Mouse (Mus musculus) lung, postnatal 0 days (tissue): ENCODE results near the gene Sobp. TPM values are rescaled to one million over a fixed set of nuclear protein-coding genes. Genes with fewer than 3 reads are reported as not detected.

Source experiments
- ATAC-seq: fragments of 200-750 bp; cut with Nextera tagmentation; 2 replicates; pipeline ENCODE4 v1.8.0; 2017; ENCODE audit warnings: moderate library complexity
- DNase-seq: peaks from one replicate; pipeline ENCODE4 v3.0.0-alpha.2; 2016; ENCODE audit warnings: low spot score
- H3K27ac ChIP-seq: fragments of 300-500 bp; sonication (generic); 2 replicates; pipeline ENCODE4 v1.5.1; 2014; ENCODE audit warnings: antibody characterized with exemption, mild to moderate bottlenecking, low read length, mixed read lengths
- H3K27me3 ChIP-seq: fragments of 300-500 bp; sonication (generic); replicated peaks from 2 replicates; pipeline ENCODE4 v1.6.1; 2014; ENCODE audit warnings: low read length, mixed read lengths; ENCODE audit not compliant: insufficient read depth
- H3K36me3 ChIP-seq: fragments of 300-500 bp; sonication (generic); 2 replicates; pipeline ENCODE4 v1.6.1; 2014; ENCODE audit warnings: low read length, mixed read lengths; ENCODE audit not compliant: insufficient read depth
- H3K4me1 ChIP-seq: fragments of 300-500 bp; sonication (generic); 2 replicates; pipeline ENCODE4 v1.6.1; 2014; ENCODE audit warnings: antibody characterized with exemption, low read depth, low read length, mixed read lengths; ENCODE audit not compliant: insufficient read depth
- H3K4me2 ChIP-seq: fragments of 300-500 bp; sonication (generic); replicated peaks from 2 replicates; pipeline ENCODE4 v1.6.1; 2014; ENCODE audit warnings: low read depth, mild to moderate bottlenecking, low read length, moderate library complexity, mixed read lengths
- H3K4me3 ChIP-seq: fragments of 300-500 bp; sonication (generic); 2 replicates; pipeline ENCODE4 v1.5.1; 2014; ENCODE audit warnings: low read depth, low read length
- H3K9ac ChIP-seq: fragments of 300-500 bp; sonication (generic); replicated peaks from 2 replicates; pipeline ENCODE4 v1.6.1; 2014; ENCODE audit warnings: low read depth, mild to moderate bottlenecking
- H3K9me3 ChIP-seq: fragments of 300-500 bp; sonication (generic); 2 replicates; pipeline ENCODE4 v1.6.1; 2016; ENCODE audit warnings: low read length, mixed read lengths
- CTCF ChIP-seq: IDR thresholded peaks from 2 replicates; pipeline ENCODE4 v1.5.1; 2016; ENCODE audit warnings: antibody characterized with exemption, mild to moderate bottlenecking
- EP300 ChIP-seq: IDR thresholded peaks from 2 replicates; pipeline ENCODE4 v1.6.1; 2016; ENCODE audit warnings: antibody characterized with exemption, mild to moderate bottlenecking, control low read depth
- WGBS: fragments of 180-500 bp; shearing (Covaris S2); extraction: QIAGEN DNeasy Blood & Tissue Kit; methylation state at CpG from one replicate; pipeline ENCODE4 v1.1.7; 2014; 5-methylcytosine and 5-hydroxymethylcytosine counted together
- polyA plus RNA-seq: library from polyadenylated mRNA; unstranded; fragments of >200 nt; fragmentation: Nextera tagmentation; extraction: Ambion mirVana; gene quantifications from 2 replicates; pipeline ENCODE4 v1.2.1, GENCODE M21; 2015

The Sobp gene
- polyA plus RNA-seq, 1 experiment from 2014 or later: 0.27 TPM

- Histone ChIP-seq H3K4me3 (no peak overlapping the region), H3K27me3 (no peaks in the 10 kb centered on the region), H3K4me2 (no peak overlapping the region), H3K4me1 (no peaks in the 10 kb centered on the region), H3K9ac (no peak overlapping the region), H3K27ac (no peak overlapping the region), H3K9me3 (no peaks in the 10 kb centered on the region), H3K36me3 (no peaks in the 10 kb centered on the region)
- 67% methylated on average over 6 of the region's 6 CpGs for WGBS
- ATAC-seq: no peak
- TF ChIP-seq CTCF (no peak), EP300 (no peak)
- DNase-seq: no peak
These were observed 50.9 kb downstream of the Sobp start for GRCm38 (mm10) chr10:43123422-43123821.

GRCm38 (mm10) chr10:43120688-43121450 lies 53.5 kb downstream of the Sobp start:
- H3K27me3 ChIP-seq: no peaks in the 10 kb centered on the region
- 25% methylated on average over 8 of the region's 8 CpGs for WGBS
- no peaks in the 10 kb centered on the region for H3K9me3 ChIP-seq
- no peak overlapping the region for H3K4me3 ChIP-seq
- no peak overlapping the region for H3K9ac ChIP-seq
- H3K27ac ChIP-seq: no peak overlapping the region
- TF ChIP-seq EP300: no peak
- TF ChIP-seq CTCF: no peak
- peak; percentile 22 for DNase-seq
- H3K4me2 ChIP-seq: no peak overlapping the region
- ATAC-seq: no peak
- no peaks in the 10 kb centered on the region for H3K4me1 ChIP-seq
- H3K36me3 ChIP-seq: no peaks in the 10 kb centered on the region

- no peak for DNase-seq
- Histone ChIP-seq H3K27ac (no peak overlapping the region), H3K4me2 (no peak overlapping the region), H3K4me1 (no peaks in the 10 kb centered on the region), H3K4me3 (no peak overlapping the region), H3K9me3 (no peaks in the 10 kb centered on the region), H3K36me3 (no peaks in the 10 kb centered on the region), H3K9ac (no peak overlapping the region), H3K27me3 (no peaks in the 10 kb centered on the region)
- no peak for TF ChIP-seq CTCF
- TF ChIP-seq EP300: no peak
- WGBS: 67% methylated on average over 3 of the region's 3 CpGs
- no peak for ATAC-seq
These were observed 58.0 kb downstream of the Sobp start for GRCm38 (mm10) chr10:43116083-43116927.

- WGBS: 59% methylated on average over 7 of the region's 7 CpGs
- peak; percentile 37 for ATAC-seq
- no peaks in the 10 kb centered on the region for H3K9me3 ChIP-seq
These were observed 62.0 kb downstream of the Sobp start for GRCm38 (mm10) chr10:43112296-43112695.

GRCm38 (mm10) chr10:43106616-43107015 lies 67.7 kb downstream of the Sobp start:
- H3K4me2 ChIP-seq: no peak overlapping the region
- TF ChIP-seq EP300 (no peak), CTCF (no peak)
- no peak overlapping the region for H3K27ac ChIP-seq
- DNase-seq: no peak
- 83% methylated on average over 8 of the region's 8 CpGs for WGBS
- ATAC-seq: no peak
- H3K4me1 ChIP-seq: no peaks in the 10 kb centered on the region
- H3K9me3 ChIP-seq: no peaks in the 10 kb centered on the region
- no peak overlapping the region for H3K4me3 ChIP-seq
- no peaks in the 10 kb centered on the region for H3K27me3 ChIP-seq
- H3K9ac ChIP-seq: no peak overlapping the region
- no peaks in the 10 kb centered on the region for H3K36me3 ChIP-seq

More at GRCm38 (mm10) chr10:43112296-43112695, 62.0 kb downstream of the Sobp start:
- Histone ChIP-seq H3K27me3 (no peaks in the 10 kb centered on the region), H3K4me2 (no peak overlapping the region), H3K9ac (no peak overlapping the region), H3K4me3 (no peak overlapping the region), H3K36me3 (no peaks in the 10 kb centered on the region), H3K4me1 (no peaks in the 10 kb centered on the region), H3K27ac (no peak overlapping the region)
- DNase-seq: peak; percentile 14
- TF ChIP-seq EP300 (no peak), CTCF (no peak)

GRCm38 (mm10) chr10:43106196-43106595 lies 68.1 kb downstream of the Sobp start:
- Histone ChIP-seq H3K4me3 (no peak overlapping the region), H3K27me3 (no peaks in the 10 kb centered on the region), H3K4me1 (no peaks in the 10 kb centered on the region), H3K9me3 (no peaks in the 10 kb centered on the region), H3K4me2 (no peak overlapping the region), H3K9ac (no peak overlapping the region), H3K36me3 (no peaks in the 10 kb centered on the region), H3K27ac (no peak overlapping the region)
- WGBS: 54% methylated on average over 7 of the region's 7 CpGs
- no peak for ATAC-seq
- TF ChIP-seq CTCF: no peak
- no peak for TF ChIP-seq EP300
- DNase-seq: no peak
